ENCODE assay signal across 16 mouse cellular contexts in genomic region chr16:35120603-35121002, GRCm38 (mm10).
"Had no signal": no experiment of that assay in that cellular context is flagged by ENCODE, and none has a peak within 500 bp of the region (broad histone marks: within the 10 kb centered on the region; RNA-seq: fewer than 3 reads in every experiment).

No protein-coding gene starts in this region.

- H3K4me3 ChIP-seq: neural tube, embryonic 12.5 days; neural tube, embryonic 13.5 days; neural tube, embryonic 15.5 days; stomach, embryonic 15.5 days had no signal

- H3K36me3 ChIP-seq: neural tube, embryonic 12.5 days; neural tube, embryonic 13.5 days; neural tube, embryonic 15.5 days; stomach, embryonic 15.5 days had no signal

- H3K9ac ChIP-seq: neural tube, embryonic 12.5 days; neural tube, embryonic 13.5 days; neural tube, embryonic 15.5 days; stomach, embryonic 15.5 days had no signal

- H3K27ac ChIP-seq: neural tube, embryonic 12.5 days; neural tube, embryonic 13.5 days; neural tube, embryonic 15.5 days; stomach, embryonic 15.5 days; stomach, postnatal 0 days had no signal

- H3K27me3 ChIP-seq: neural tube, embryonic 12.5 days; neural tube, embryonic 13.5 days; neural tube, embryonic 15.5 days; stomach, embryonic 15.5 days had no signal

- DNase-seq: retina, postnatal 1 day; right cerebral cortex, adult 18-20 months; right cerebral cortex, postnatal 14 days; right cerebral cortex, postnatal 25 days; right cerebral cortex, postnatal 4 days; spleen, adult 18-20 months; thymus, adult 2 months; thymus, postnatal 14 days; thymus, postnatal 25 days; thymus, postnatal 36 days; thymus, postnatal 4 days had no signal

- H3K4me1 ChIP-seq: neural tube, embryonic 12.5 days; neural tube, embryonic 15.5 days; stomach, embryonic 15.5 days had no signal

- H3K4me2 ChIP-seq: neural tube, embryonic 12.5 days; neural tube, embryonic 13.5 days; neural tube, embryonic 15.5 days; stomach, embryonic 15.5 days had no signal

- H3K9me3 ChIP-seq: neural tube, embryonic 12.5 days; neural tube, embryonic 13.5 days; neural tube, embryonic 15.5 days; stomach, embryonic 15.5 days had no signal
